Mouse (Mus musculus) telencephalon, adult 2 months (tissue): ENCODE measurements around the gene Gm21244.
"Not testable (repeated sequence)": the region's sequence is repeated elsewhere in the genome, so short reads cannot be mapped to it uniquely, and the experiment has no call there.

Source experiments
- DNase-seq: peaks from one replicate; pipeline ENCODE4 v3.0.0-alpha.2; 2011; ENCODE audit warnings: low read depth, low spot score

Gm21244 gene

GRCm38 (mm10) chrY:7169193-7169592 lies at the start of gene Gm21244:
Gm21244 (minus strand) TSS chrY:7169293.
- not testable (repeated sequence) for DNase-seq
